Mouse (Mus musculus): ENCODE results near the gene Kcnk12.

Kcnk12 gene

GRCm38 (mm10) chr17:87784911-87785310, 12.9 kb downstream of the Kcnk12 start:
- DNase-seq = no peak

GRCm38 (mm10) chr17:87784141-87784831, 13.5 kb downstream of the Kcnk12 start:
- no peak for DNase-seq

- DNase-seq = no peak
Measured at GRCm38 (mm10) chr17:87781244-87781643, 16.6 kb downstream of the Kcnk12 start.

- DNase-seq = no peak
Measured at GRCm38 (mm10) chr17:87780164-87780563, 17.6 kb downstream of the Kcnk12 start.

- no peak for DNase-seq
Measured at GRCm38 (mm10) chr17:87774982-87775381, 22.8 kb downstream of the Kcnk12 start.

GRCm38 (mm10) chr17:87773175-87773574, 24.6 kb downstream of the Kcnk12 start:
- no peak for DNase-seq

GRCm38 (mm10) chr17:87770766-87771165, 27.0 kb downstream of the Kcnk12 start:
- no peak for DNase-seq

- DNase-seq = no peak
Measured at GRCm38 (mm10) chr17:87766888-87767287, 30.9 kb downstream of the Kcnk12 start.

GRCm38 (mm10) chr17:87765031-87765430, 32.8 kb downstream of the Kcnk12 start:
- DNase-seq = no peak

GRCm38 (mm10) chr17:87763146-87763545, 34.6 kb downstream of the Kcnk12 start:
- no peak for DNase-seq

- no peak for DNase-seq
Measured at GRCm38 (mm10) chr17:87760315-87760714, 37.5 kb downstream of the Kcnk12 start.

- peak; percentile 7 for DNase-seq
Measured at GRCm38 (mm10) chr17:87745926-87746888, 51.6 kb downstream of the Kcnk12 start.

- DNase-seq = no peak
Measured at GRCm38 (mm10) chr17:87744985-87745925, 52.5 kb downstream of the Kcnk12 start.

GRCm38 (mm10) chr17:87739835-87740234, 58.0 kb downstream of the Kcnk12 start:
- no peak for DNase-seq

- DNase-seq = no peak
Measured at GRCm38 (mm10) chr17:87737144-87737543, 60.6 kb downstream of the Kcnk12 start.

GRCm38 (mm10) chr17:87734471-87734870, 63.3 kb downstream of the Kcnk12 start:
- DNase-seq = no peak

GRCm38 (mm10) chr17:87731962-87732361, 65.8 kb downstream of the Kcnk12 start:
- DNase-seq = no peak

GRCm38 (mm10) chr17:87726489-87727356, 71.1 kb downstream of the Kcnk12 start:
- no peak for DNase-seq

GRCm38 (mm10) chr17:87724727-87725126, 73.1 kb downstream of the Kcnk12 start:
- no peak for DNase-seq

GRCm38 (mm10) chr17:87700101-87700500, 97.7 kb downstream of the Kcnk12 start:
- no peak for DNase-seq

- no peak for DNase-seq
Measured at GRCm38 (mm10) chr17:87698996-87699765, 98.6 kb downstream of the Kcnk12 start.

Data from lung, postnatal 14 days (tissue).